Mouse (Mus musculus): ENCODE measurements around the gene Csmd2. TPM values are rescaled to one million over a fixed set of nuclear protein-coding genes. Genes with fewer than 3 reads are reported as not detected.
"Not testable (repeated sequence)": the region's sequence is repeated elsewhere in the genome, so short reads cannot be mapped to it uniquely, and the experiment has no call there.

Gene Csmd2
- polyA plus RNA-seq, 1 experiment from 2014 or later, result 0.21 TPM

DNA sequence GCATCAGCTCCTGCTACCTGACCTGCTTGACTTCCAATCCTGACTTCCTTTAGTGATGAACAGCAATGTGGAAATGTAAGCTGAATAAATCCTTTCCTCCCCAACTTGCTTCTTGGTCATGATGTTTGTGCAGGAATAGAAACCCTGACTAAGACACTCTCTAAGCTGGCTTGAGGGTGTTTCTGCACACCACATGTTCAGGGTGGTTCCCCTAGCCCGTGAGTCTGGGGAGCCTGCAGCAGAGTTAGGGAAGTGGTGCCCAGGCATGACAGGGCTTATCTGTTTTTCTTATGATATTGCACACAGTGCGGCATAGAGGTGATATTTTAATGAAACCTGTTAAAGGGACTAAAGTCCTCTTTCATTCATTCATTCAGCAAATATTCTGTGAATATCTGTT, 73.6 kb downstream of the Csmd2 start:
- H3K4me2 ChIP-seq (ENCODE audit: low read depth, low read length); DNase-seq (ENCODE audit: low spot score); H3K9me3 ChIP-seq (replicated peaks; ENCODE audit: control insufficient read depth, low read length); H3K27ac ChIP-seq (replicated peaks; ENCODE audit: low read depth, low read length); ATAC-seq (replicated peaks; ENCODE audit: insufficient number of reproducible peaks, low FRiP score, low TSS enrichment, low read depth); H3K4me3 ChIP-seq (ENCODE audit: low read depth, low read length); H3K9ac ChIP-seq (replicated peaks; ENCODE audit: low read length); H3K4me1 ChIP-seq (ENCODE audit: control insufficient read depth, insufficient read depth, low read length); H3K36me3 ChIP-seq (replicated peaks; ENCODE audit: control insufficient read depth, insufficient read depth, low read depth, low read length); H3K27me3 ChIP-seq (ENCODE audit: control insufficient read depth, insufficient read depth, low read length): not testable (repeated sequence)
- WGBS, result 80% methylated on average over 2 of the region's 2 CpGs

DNA sequence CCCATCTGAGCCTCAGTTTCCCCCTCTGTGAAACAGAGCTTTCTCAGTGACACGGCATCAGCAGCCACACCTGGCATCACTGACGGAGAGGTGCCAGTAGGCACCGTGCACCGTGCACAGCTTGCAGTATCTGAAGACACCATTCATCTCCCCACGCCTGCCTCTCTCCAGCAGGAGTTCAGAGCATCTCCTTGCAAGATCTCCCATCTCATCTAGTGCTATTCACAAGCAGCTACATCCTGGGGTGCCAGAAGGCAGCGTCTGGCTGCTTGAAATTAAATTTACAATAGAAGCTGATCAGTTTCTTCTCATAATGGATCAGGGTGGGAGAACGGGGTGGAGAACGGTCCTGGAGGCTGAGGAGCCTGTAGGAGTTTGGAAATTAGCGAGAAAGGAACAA, 79.5 kb downstream of the Csmd2 start:
- H3K4me2 ChIP-seq (ENCODE audit: low read depth, low read length), result no peak overlapping the region
- no peaks in the 10 kb centered on the region for H3K27me3 ChIP-seq (ENCODE audit: control insufficient read depth, insufficient read depth, low read length)
- DNase-seq (ENCODE audit: low spot score) (no peak), ATAC-seq (replicated peaks; ENCODE audit: insufficient number of reproducible peaks, low FRiP score, low TSS enrichment, low read depth) (no peak)
- no peak overlapping the region for H3K9ac ChIP-seq (replicated peaks; ENCODE audit: low read length)
- no peak overlapping the region for H3K4me3 ChIP-seq (ENCODE audit: low read depth, low read length)
- H3K4me1 ChIP-seq (ENCODE audit: control insufficient read depth, insufficient read depth, low read length), result no peaks in the 10 kb centered on the region
- H3K27ac ChIP-seq (replicated peaks; ENCODE audit: low read depth, low read length), result no peak overlapping the region
- WGBS, result 84% methylated on average over 9 of the region's 9 CpGs
- H3K36me3 ChIP-seq (replicated peaks; ENCODE audit: control insufficient read depth, insufficient read depth, low read depth, low read length), result no peaks in the 10 kb centered on the region
- H3K9me3 ChIP-seq (replicated peaks; ENCODE audit: control insufficient read depth, low read length), result no peaks in the 10 kb centered on the region

DNA sequence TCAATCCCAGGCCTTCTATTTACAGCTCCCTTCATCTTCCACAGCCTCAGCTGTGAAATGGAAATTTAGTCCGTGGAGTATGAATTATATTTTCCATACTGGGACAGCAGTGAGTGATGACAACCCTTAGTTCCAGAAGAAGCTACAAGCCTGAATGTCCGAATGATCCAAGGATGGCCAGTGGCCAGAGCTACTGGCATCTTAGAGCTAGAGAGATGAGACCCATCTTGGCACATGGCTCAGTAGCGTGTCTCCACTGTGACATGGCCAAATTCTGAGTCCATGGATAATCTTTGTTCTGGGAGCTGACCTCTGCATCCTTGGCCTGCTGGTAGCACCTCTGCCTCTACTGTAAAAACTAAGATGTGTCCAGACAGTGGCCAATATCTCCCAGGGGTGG, 96.8 kb downstream of the Csmd2 start:
- no peak overlapping the region for H3K4me3 ChIP-seq (ENCODE audit: low read depth, low read length)
- H3K4me2 ChIP-seq (ENCODE audit: low read depth, low read length), result no peak overlapping the region
- no peak overlapping the region for H3K27ac ChIP-seq (replicated peaks; ENCODE audit: low read depth, low read length)
- ATAC-seq (replicated peaks; ENCODE audit: insufficient number of reproducible peaks, low FRiP score, low TSS enrichment, low read depth) (no peak), DNase-seq (ENCODE audit: low spot score) (no peak)
- H3K9me3 ChIP-seq (replicated peaks; ENCODE audit: control insufficient read depth, low read length), result no peaks in the 10 kb centered on the region
- H3K4me1 ChIP-seq (ENCODE audit: control insufficient read depth, insufficient read depth, low read length), result no peaks in the 10 kb centered on the region
- H3K9ac ChIP-seq (replicated peaks; ENCODE audit: low read length), result no peak overlapping the region
- H3K36me3 ChIP-seq (replicated peaks; ENCODE audit: control insufficient read depth, insufficient read depth, low read depth, low read length), result no peaks in the 10 kb centered on the region
- H3K27me3 ChIP-seq (ENCODE audit: control insufficient read depth, insufficient read depth, low read length), result no peaks in the 10 kb centered on the region
- WGBS, result 92% methylated on average over 3 of the region's 3 CpGs

DNA sequence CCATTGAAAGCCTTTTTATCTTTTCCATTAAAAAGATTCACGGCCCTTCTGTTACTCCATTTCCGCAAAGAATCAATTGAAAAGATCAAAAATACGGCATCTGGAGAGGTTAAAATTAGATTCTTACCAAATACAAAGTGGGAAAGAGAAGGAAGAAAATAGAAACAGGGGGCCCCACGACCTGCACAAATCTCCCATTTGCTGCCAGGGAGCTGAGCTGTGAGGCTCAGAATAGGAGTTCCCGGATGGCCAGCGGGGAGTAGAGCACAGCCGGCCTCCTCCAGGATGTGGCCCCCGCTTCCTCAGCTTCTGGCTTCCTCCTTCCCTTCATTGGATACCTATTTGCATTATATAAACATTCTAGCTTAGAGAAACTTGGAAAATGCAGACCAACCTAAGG, 97.4 kb downstream of the Csmd2 start:
- Histone ChIP-seq H3K9me3 (replicated peaks; ENCODE audit: control insufficient read depth, low read length) (no peaks in the 10 kb centered on the region), H3K36me3 (replicated peaks; ENCODE audit: control insufficient read depth, insufficient read depth, low read depth, low read length) (no peaks in the 10 kb centered on the region), H3K4me3 (ENCODE audit: low read depth, low read length) (no peak overlapping the region), H3K4me1 (ENCODE audit: control insufficient read depth, insufficient read depth, low read length) (no peaks in the 10 kb centered on the region), H3K9ac (replicated peaks; ENCODE audit: low read length) (no peak overlapping the region), H3K4me2 (ENCODE audit: low read depth, low read length) (no peak overlapping the region), H3K27ac (replicated peaks; ENCODE audit: low read depth, low read length) (no peak overlapping the region), H3K27me3 (ENCODE audit: control insufficient read depth, insufficient read depth, low read length) (no peaks in the 10 kb centered on the region)
- 77% methylated on average over 8 of the region's 8 CpGs for WGBS
- ATAC-seq (replicated peaks; ENCODE audit: insufficient number of reproducible peaks, low FRiP score, low TSS enrichment, low read depth) (no peak), DNase-seq (ENCODE audit: low spot score) (no peak)

DNA sequence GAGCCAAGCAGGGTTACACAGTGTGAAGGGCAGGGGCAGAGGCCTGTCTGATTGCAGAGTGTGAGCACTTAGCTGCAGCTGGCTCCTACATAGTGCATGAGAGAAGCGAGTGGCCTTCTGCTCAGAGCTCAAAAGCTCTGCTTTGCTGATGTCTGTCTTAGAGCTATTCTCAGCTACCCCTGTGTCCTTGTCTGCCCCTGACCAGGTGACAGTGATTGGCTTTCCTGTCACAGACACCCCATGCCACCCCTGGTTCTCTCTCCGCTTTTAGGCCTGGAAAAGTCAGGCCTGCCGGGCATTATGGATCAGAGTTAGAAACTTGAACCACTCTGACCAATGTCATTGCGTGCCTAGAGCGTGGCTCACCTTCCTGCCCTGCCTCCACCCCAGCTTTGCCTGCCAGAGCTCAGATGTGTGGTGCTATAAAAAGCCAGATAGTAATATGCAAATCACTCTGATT, 99.5 kb downstream of the Csmd2 start:
- no peaks in the 10 kb centered on the region for H3K4me1 ChIP-seq (ENCODE audit: control insufficient read depth, insufficient read depth, low read length)
- H3K4me3 ChIP-seq (ENCODE audit: low read depth, low read length), result no peak overlapping the region
- no peak overlapping the region for H3K9ac ChIP-seq (replicated peaks; ENCODE audit: low read length)
- no peak overlapping the region for H3K27ac ChIP-seq (replicated peaks; ENCODE audit: low read depth, low read length)
- ATAC-seq (replicated peaks; ENCODE audit: insufficient number of reproducible peaks, low FRiP score, low TSS enrichment, low read depth), result no peak
- H3K27me3 ChIP-seq (ENCODE audit: control insufficient read depth, insufficient read depth, low read length), result no peaks in the 10 kb centered on the region
- 90% methylated on average over 5 of the region's 5 CpGs for WGBS
- no peak overlapping the region for H3K4me2 ChIP-seq (ENCODE audit: low read depth, low read length)
- no peaks in the 10 kb centered on the region for H3K9me3 ChIP-seq (replicated peaks; ENCODE audit: control insufficient read depth, low read length)
- DNase-seq (ENCODE audit: low spot score), result no peak
- H3K36me3 ChIP-seq (replicated peaks; ENCODE audit: control insufficient read depth, insufficient read depth, low read depth, low read length), result no peaks in the 10 kb centered on the region

DNA sequence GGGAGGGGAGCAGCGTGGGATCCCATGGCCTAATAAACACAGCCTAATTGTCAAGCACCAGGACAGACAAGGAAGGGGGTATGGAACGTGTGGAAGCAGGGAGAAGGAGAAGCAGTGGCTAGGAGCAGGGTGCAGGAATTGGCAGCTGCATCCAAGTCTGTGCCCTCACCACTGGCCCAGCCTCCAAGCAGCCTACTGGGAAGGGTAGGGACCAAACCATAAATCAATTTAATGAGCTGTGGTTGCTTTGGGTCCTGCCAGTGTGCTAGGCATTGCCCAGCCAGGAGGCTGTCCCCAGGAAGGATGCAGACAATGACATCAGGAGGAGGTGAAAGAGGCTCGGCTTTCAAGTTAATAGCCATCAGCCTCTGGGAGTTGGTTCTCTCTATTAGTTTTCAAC, 100.0 kb downstream of the Csmd2 start:
- no peak for ATAC-seq (replicated peaks; ENCODE audit: insufficient number of reproducible peaks, low FRiP score, low TSS enrichment, low read depth)
- Histone ChIP-seq H3K4me2 (ENCODE audit: low read depth, low read length) (no peak overlapping the region), H3K9ac (replicated peaks; ENCODE audit: low read length) (no peak overlapping the region), H3K4me3 (ENCODE audit: low read depth, low read length) (no peak overlapping the region), H3K9me3 (replicated peaks; ENCODE audit: control insufficient read depth, low read length) (no peaks in the 10 kb centered on the region), H3K36me3 (replicated peaks; ENCODE audit: control insufficient read depth, insufficient read depth, low read depth, low read length) (no peaks in the 10 kb centered on the region), H3K4me1 (ENCODE audit: control insufficient read depth, insufficient read depth, low read length) (no peaks in the 10 kb centered on the region), H3K27ac (replicated peaks; ENCODE audit: low read depth, low read length) (no peak overlapping the region), H3K27me3 (ENCODE audit: control insufficient read depth, insufficient read depth, low read length) (no peaks in the 10 kb centered on the region)
- WGBS, result 62% methylated on average over 3 of the region's 3 CpGs
- no peak for DNase-seq (ENCODE audit: low spot score)

DNA sequence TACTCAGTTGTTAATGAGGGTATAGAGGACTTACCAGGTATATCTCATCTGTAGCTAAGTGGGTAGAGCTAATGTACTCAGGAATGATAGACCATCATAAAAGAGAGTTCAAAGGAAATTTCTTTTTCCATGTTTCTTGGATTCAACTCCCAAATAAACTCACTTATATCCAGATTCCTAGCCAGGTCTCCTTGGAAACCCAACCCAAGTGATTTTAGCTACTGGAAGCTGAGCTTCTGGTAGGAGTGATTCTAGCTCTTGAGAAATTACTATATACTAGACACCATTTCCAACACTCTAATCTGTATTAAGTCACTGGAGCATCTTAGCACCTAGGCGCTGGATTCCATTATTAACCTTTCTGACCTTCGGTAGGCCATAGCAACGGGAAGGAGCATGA, 100.6 kb downstream of the Csmd2 start:
- Histone ChIP-seq H3K9me3 (replicated peaks; ENCODE audit: control insufficient read depth, low read length) (no peaks in the 10 kb centered on the region), H3K4me2 (ENCODE audit: low read depth, low read length) (no peak overlapping the region), H3K27ac (replicated peaks; ENCODE audit: low read depth, low read length) (no peak overlapping the region), H3K27me3 (ENCODE audit: control insufficient read depth, insufficient read depth, low read length) (no peaks in the 10 kb centered on the region), H3K36me3 (replicated peaks; ENCODE audit: control insufficient read depth, insufficient read depth, low read depth, low read length) (no peaks in the 10 kb centered on the region), H3K4me3 (ENCODE audit: low read depth, low read length) (no peak overlapping the region), H3K4me1 (ENCODE audit: control insufficient read depth, insufficient read depth, low read length) (no peaks in the 10 kb centered on the region), H3K9ac (replicated peaks; ENCODE audit: low read length) (no peak overlapping the region)
- ATAC-seq (replicated peaks; ENCODE audit: insufficient number of reproducible peaks, low FRiP score, low TSS enrichment, low read depth), result no peak
- 69% methylated on average over 3 of the region's 3 CpGs for WGBS
- DNase-seq (ENCODE audit: low spot score), result no peak

DNA sequence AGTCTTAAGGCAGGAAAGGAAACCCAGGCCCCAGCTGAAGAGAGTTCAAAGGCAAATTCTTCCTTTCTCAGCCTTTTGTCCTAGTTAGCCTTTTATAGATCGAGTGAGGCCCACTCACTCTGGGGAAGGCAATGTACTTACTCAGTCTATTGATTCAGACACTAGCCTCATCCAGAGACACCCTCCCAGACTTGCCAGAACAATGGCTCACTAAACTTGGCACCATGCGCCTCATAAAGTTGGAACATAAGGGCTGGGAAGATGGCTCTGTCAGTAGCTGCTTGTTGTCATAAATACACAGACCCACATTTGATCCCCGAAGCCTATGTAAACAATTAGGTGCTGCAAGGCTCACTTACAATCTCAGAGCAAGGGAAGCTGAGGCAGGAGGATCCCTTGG, 104.3 kb downstream of the Csmd2 start:
- Histone ChIP-seq H3K27me3 (ENCODE audit: control insufficient read depth, insufficient read depth, low read length) (no peaks in the 10 kb centered on the region), H3K4me3 (ENCODE audit: low read depth, low read length) (no peak overlapping the region), H3K27ac (replicated peaks; ENCODE audit: low read depth, low read length) (no peak overlapping the region), H3K4me1 (ENCODE audit: control insufficient read depth, insufficient read depth, low read length) (no peaks in the 10 kb centered on the region), H3K36me3 (replicated peaks; ENCODE audit: control insufficient read depth, insufficient read depth, low read depth, low read length) (no peaks in the 10 kb centered on the region), H3K9ac (replicated peaks; ENCODE audit: low read length) (no peak overlapping the region), H3K4me2 (ENCODE audit: low read depth, low read length) (no peak overlapping the region), H3K9me3 (replicated peaks; ENCODE audit: control insufficient read depth, low read length) (no peaks in the 10 kb centered on the region)
- WGBS, result 76% methylated on average over 3 of the region's 3 CpGs
- ATAC-seq (replicated peaks; ENCODE audit: insufficient number of reproducible peaks, low FRiP score, low TSS enrichment, low read depth) (no peak), DNase-seq (ENCODE audit: low spot score) (no peak)
